Mouse (Mus musculus) lung, postnatal 0 days (tissue): ENCODE results near the gene Sat2. TPM values are rescaled to one million over a fixed set of nuclear protein-coding genes. Genes with fewer than 3 reads are reported as not detected.

Source experiments
- ATAC-seq: fragments of 200-750 bp; cut with Nextera tagmentation; 2 replicates; pipeline ENCODE4 v1.8.0; 2017; ENCODE audit warnings: moderate library complexity
- DNase-seq: peaks from one replicate; pipeline ENCODE4 v3.0.0-alpha.2; 2016; ENCODE audit warnings: low spot score
- H3K27ac ChIP-seq: fragments of 300-500 bp; sonication (generic); 2 replicates; pipeline ENCODE4 v1.5.1; 2014; ENCODE audit warnings: antibody characterized with exemption, mild to moderate bottlenecking, low read length, mixed read lengths
- H3K27me3 ChIP-seq: fragments of 300-500 bp; sonication (generic); replicated peaks from 2 replicates; pipeline ENCODE4 v1.6.1; 2014; ENCODE audit warnings: low read length, mixed read lengths; ENCODE audit not compliant: insufficient read depth
- H3K36me3 ChIP-seq: fragments of 300-500 bp; sonication (generic); 2 replicates; pipeline ENCODE4 v1.6.1; 2014; ENCODE audit warnings: low read length, mixed read lengths; ENCODE audit not compliant: insufficient read depth
- H3K4me1 ChIP-seq: fragments of 300-500 bp; sonication (generic); 2 replicates; pipeline ENCODE4 v1.6.1; 2014; ENCODE audit warnings: antibody characterized with exemption, low read depth, low read length, mixed read lengths; ENCODE audit not compliant: insufficient read depth
- H3K4me2 ChIP-seq: fragments of 300-500 bp; sonication (generic); replicated peaks from 2 replicates; pipeline ENCODE4 v1.6.1; 2014; ENCODE audit warnings: low read depth, mild to moderate bottlenecking, low read length, moderate library complexity, mixed read lengths
- H3K4me3 ChIP-seq: fragments of 300-500 bp; sonication (generic); 2 replicates; pipeline ENCODE4 v1.5.1; 2014; ENCODE audit warnings: low read depth, low read length
- H3K9ac ChIP-seq: fragments of 300-500 bp; sonication (generic); replicated peaks from 2 replicates; pipeline ENCODE4 v1.6.1; 2014; ENCODE audit warnings: low read depth, mild to moderate bottlenecking
- H3K9me3 ChIP-seq: fragments of 300-500 bp; sonication (generic); 2 replicates; pipeline ENCODE4 v1.6.1; 2016; ENCODE audit warnings: low read length, mixed read lengths
- CTCF ChIP-seq: IDR thresholded peaks from 2 replicates; pipeline ENCODE4 v1.5.1; 2016; ENCODE audit warnings: antibody characterized with exemption, mild to moderate bottlenecking
- EP300 ChIP-seq: IDR thresholded peaks from 2 replicates; pipeline ENCODE4 v1.6.1; 2016; ENCODE audit warnings: antibody characterized with exemption, mild to moderate bottlenecking, control low read depth
- WGBS: fragments of 180-500 bp; shearing (Covaris S2); extraction: QIAGEN DNeasy Blood & Tissue Kit; methylation state at CpG from one replicate; pipeline ENCODE4 v1.1.7; 2014; 5-methylcytosine and 5-hydroxymethylcytosine counted together
- polyA plus RNA-seq: library from polyadenylated mRNA; unstranded; fragments of >200 nt; fragmentation: Nextera tagmentation; extraction: Ambion mirVana; gene quantifications from 2 replicates; pipeline ENCODE4 v1.2.1, GENCODE M21; 2015

The Sat2 gene
- polyA plus RNA-seq, 1 experiment from 2014 or later = 16.3 TPM

DNA sequence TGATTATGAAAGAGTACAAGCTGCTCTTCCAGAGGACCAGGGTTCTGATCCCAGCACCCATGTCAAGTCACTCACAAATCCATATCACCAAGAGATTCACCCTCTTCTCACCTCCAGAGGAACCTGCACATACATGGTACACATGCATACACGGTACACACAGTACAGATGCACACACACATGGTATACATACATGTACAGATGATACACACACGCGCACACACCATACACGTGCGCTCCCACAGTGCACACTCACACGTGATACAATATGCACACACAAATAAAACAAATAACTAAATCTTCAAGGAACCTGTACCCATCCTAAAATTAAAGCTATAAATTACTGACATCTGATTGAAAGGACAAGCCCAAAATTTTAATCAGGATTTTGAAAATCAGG is 27.0 kb upstream of the Sat2 start:
- 96% methylated on average over 6 of the region's 6 CpGs for WGBS
- no peak overlapping the region for H3K4me2 ChIP-seq
- H3K27ac ChIP-seq = no peak overlapping the region
- H3K4me1 ChIP-seq = peaks cover 3% of the 10 kb centered on the region; the same call in 1 of the 2 replicates
- ATAC-seq = no peak
- TF ChIP-seq CTCF = no peak
- no peak for TF ChIP-seq EP300
- no peak overlapping the region for H3K9ac ChIP-seq
- DNase-seq = no peak
- peaks cover 10% of the 10 kb centered on the region; the same call in 1 of the 2 replicates for H3K36me3 ChIP-seq
- H3K27me3 ChIP-seq = no peaks in the 10 kb centered on the region
- H3K9me3 ChIP-seq = no peaks in the 10 kb centered on the region
- no peak overlapping the region for H3K4me3 ChIP-seq

- H3K4me3 ChIP-seq = no peak overlapping the region
- H3K9ac ChIP-seq = no peak overlapping the region
- peaks cover 10% of the 10 kb centered on the region; the same call in 1 of the 2 replicates for H3K4me1 ChIP-seq
- TF ChIP-seq CTCF (peak; percentile 15; the same call in 1 of the 2 replicates), EP300 (no peak)
- H3K4me2 ChIP-seq = 0 out of 2 replicates have a peak overlapping the region, but pooled peaks have one; percentile 11
- H3K9me3 ChIP-seq = no peaks in the 10 kb centered on the region
- 17% methylated on average over 9 of the region's 9 CpGs for WGBS
- H3K36me3 ChIP-seq = no peaks in the 10 kb centered on the region
- no peaks in the 10 kb centered on the region for H3K27me3 ChIP-seq
- no peak for ATAC-seq
- no peak overlapping the region for H3K27ac ChIP-seq
- DNase-seq = no peak
Observed at GRCm38 (mm10) chr11:69599436-69599835, 22.4 kb upstream of the Sat2 start.

DNA sequence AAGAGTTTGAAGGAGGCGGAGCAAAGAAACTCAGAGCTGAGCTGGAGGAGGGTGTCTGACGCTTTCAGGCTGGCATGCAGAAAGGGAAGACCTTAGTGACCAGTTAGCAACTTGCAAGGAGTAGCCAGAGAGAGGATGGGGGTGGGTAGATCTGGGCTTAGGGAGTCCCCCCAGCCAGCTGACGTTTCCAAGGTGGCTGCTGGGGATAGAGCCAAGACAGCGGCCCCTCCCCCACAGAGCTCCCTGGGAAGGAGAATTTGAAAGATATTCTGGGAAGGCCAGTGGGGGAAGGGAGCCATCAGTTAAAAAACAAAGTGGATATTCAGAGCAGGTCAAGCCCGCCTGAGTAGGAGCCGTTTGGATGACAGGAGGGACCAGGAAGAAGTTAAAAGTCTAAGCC is 21.7 kb upstream of the Sat2 start:
- H3K9ac ChIP-seq = no peak overlapping the region
- peak overlapping the region; percentile 11; the same call in 1 of the 2 replicates for H3K4me2 ChIP-seq
- WGBS = 12% methylated on average over 6 of the region's 6 CpGs
- no peak for TF ChIP-seq EP300
- TF ChIP-seq CTCF = no peak
- H3K36me3 ChIP-seq = no peaks in the 10 kb centered on the region
- DNase-seq (peak; percentile 70), ATAC-seq (peak; percentile 64)
- no peaks in the 10 kb centered on the region for H3K9me3 ChIP-seq
- peaks cover 13% of the 10 kb centered on the region; the same call in 1 of the 2 replicates for H3K4me1 ChIP-seq
- peak overlapping the region; percentile 47; the same call in 1 of the 2 replicates for H3K27ac ChIP-seq
- H3K4me3 ChIP-seq = no peak overlapping the region
- H3K27me3 ChIP-seq = no peaks in the 10 kb centered on the region

DNA sequence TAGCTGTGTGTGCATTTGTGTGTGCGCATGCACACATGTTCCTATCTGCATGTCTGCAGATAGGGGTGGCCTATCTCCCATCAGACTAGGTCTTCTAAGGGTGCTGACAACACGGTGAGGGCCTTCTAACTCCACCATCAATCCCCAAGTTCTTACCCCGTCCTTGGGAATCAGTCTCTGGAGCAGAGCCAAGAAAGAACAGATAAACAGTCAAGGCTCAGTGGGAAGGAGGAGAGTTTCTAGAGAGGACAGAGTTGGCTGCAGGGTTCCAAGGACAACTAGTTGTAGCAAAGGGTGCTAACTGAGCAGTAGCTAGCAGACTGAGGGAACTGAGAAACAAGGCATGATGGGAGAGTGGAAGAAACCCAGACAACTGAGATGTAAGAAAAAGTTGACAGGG is 20.1 kb upstream of the Sat2 start:
- H3K9me3 ChIP-seq = no peaks in the 10 kb centered on the region
- no peak overlapping the region for H3K9ac ChIP-seq
- no peak overlapping the region for H3K4me3 ChIP-seq
- ATAC-seq (no peak), DNase-seq (no peak)
- H3K4me2 ChIP-seq = no peak overlapping the region
- peaks cover 23% of the 10 kb centered on the region; the same call in 1 of the 2 replicates for H3K4me1 ChIP-seq
- H3K36me3 ChIP-seq = no peaks in the 10 kb centered on the region
- TF ChIP-seq EP300 = no peak
- TF ChIP-seq CTCF = no peak
- H3K27me3 ChIP-seq = 0 out of 2 replicates have a peak, but pooled peaks cover 4% of the 10 kb centered on the region
- no peak overlapping the region for H3K27ac ChIP-seq
- WGBS = 46% methylated on average over 3 of the region's 3 CpGs

GRCm38 (mm10) chr11:69603516-69603915 is 18.3 kb upstream of the Sat2 start:
- no peak overlapping the region for H3K4me3 ChIP-seq
- TF ChIP-seq CTCF (no peak), EP300 (no peak)
- 0 out of 2 replicates have a peak, but pooled peaks cover 4% of the 10 kb centered on the region for H3K27me3 ChIP-seq
- H3K9ac ChIP-seq = no peak overlapping the region
- no peaks in the 10 kb centered on the region for H3K9me3 ChIP-seq
- no peaks in the 10 kb centered on the region for H3K36me3 ChIP-seq
- no peak for DNase-seq
- no peak for ATAC-seq
- 76% methylated on average over 8 of the region's 8 CpGs for WGBS
- H3K27ac ChIP-seq = no peak overlapping the region
- peaks cover 23% of the 10 kb centered on the region; the same call in 1 of the 2 replicates for H3K4me1 ChIP-seq
- no peak overlapping the region for H3K4me2 ChIP-seq

- Histone ChIP-seq H3K27me3 (0 out of 2 replicates have a peak, but pooled peaks cover 4% of the 10 kb centered on the region), H3K9ac (no peak overlapping the region), H3K4me2 (peak overlapping the region; percentile 96), H3K4me3 (peak overlapping the region; percentile 53), H3K9me3 (no peaks in the 10 kb centered on the region), H3K36me3 (no peaks in the 10 kb centered on the region), H3K27ac (no peak overlapping the region), H3K4me1 (peaks cover 23% of the 10 kb centered on the region; the same call in 1 of the 2 replicates)
- ATAC-seq = no peak
- DNase-seq = no peak
- TF ChIP-seq EP300 = no peak
- TF ChIP-seq CTCF = no peak
- WGBS = 62% methylated on average over 3 of the region's 3 CpGs
Observed at GRCm38 (mm10) chr11:69604347-69604746, 17.5 kb upstream of the Sat2 start.
